Mouse (Mus musculus): Measurements from ENCODE around the gene Bag5. TPM values are rescaled to one million over a fixed set of nuclear protein-coding genes. Genes with fewer than 3 reads are reported as not detected.

Bag5 gene
- polyA plus RNA-seq, 2 experiments, result 9.8 to 15.2 TPM

DNA sequence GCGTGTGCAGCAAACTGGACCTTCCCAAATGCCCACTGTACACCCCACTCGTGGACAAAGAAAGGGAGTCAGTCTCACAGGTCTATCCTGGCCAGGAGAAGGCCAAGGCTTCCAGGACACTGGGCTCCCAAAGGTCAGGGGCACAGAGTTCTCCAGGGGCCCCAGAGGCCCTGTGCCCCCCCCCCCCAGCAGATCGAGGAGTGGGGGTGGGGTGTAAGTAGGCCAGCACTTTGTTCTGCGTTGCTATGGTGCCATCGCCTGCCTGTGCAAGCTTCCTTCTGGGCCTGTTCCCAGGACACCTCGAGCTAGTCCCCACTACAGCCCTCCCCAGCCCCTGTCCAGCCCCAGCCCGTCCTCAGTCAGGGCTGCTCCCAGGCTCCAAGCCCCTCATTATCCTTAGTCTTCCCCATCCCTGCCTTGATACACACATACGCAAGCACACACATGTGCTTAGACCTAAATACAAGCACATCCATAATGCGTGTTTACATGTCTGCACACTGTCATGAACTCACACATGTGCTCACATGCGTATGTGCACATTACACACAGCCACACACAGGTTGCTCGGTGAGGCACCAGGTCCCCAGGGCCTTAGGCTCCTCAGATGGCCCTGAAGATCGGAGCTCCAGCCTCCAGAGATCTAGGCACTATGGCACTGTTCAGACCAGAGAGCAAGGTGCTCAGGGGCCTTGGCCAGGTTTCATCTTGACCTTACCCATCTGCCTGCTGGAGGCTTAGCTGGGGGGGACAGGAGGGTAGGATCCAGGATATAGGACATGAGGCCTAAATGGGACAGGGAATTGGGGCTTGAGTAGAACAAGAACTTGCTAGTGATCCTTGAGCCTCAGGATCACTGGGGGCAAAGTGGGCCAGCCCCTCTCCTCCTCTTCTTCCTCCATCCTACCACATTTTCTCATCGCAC is 17.9 kb downstream of the Bag5 start:
- no peak overlapping the region for H3K27ac ChIP-seq
- 59% methylated on average over 13 of the region's 13 CpGs for WGBS (ENCODE audit: insufficient replicate concordance)
- no peaks in the 10 kb centered on the region for H3K9me3 ChIP-seq (ENCODE audit: control insufficient read depth, low read length)
- no peak overlapping the region for H3K9ac ChIP-seq (replicated peaks)
- H3K36me3 ChIP-seq (replicated peaks; ENCODE audit: control insufficient read depth, insufficient read depth, low read depth), result no peaks in the 10 kb centered on the region
- no peak overlapping the region for H3K4me3 ChIP-seq (ENCODE audit: insufficient read depth in 1 of 2, low read depth in 2 of 2, low read length in 2 of 2)
- ATAC-seq (ENCODE audit: insufficient read depth) (no peak), DNase-seq (ENCODE audit: low read depth in 3 of 3, low spot score in 3 of 3) (no peak)
- no peak overlapping the region for H3K4me2 ChIP-seq (ENCODE audit: low read depth)
- no peaks in the 10 kb centered on the region for H3K27me3 ChIP-seq (ENCODE audit: control insufficient read depth, insufficient read depth, low read length)
- peaks cover 2 to 14% of the 10 kb centered on the region in 2 experiments for H3K4me1 ChIP-seq (replicated peaks; ENCODE audit: control insufficient read depth in 2 of 2, insufficient read depth in 2 of 2, low read length in 1 of 2)
- no peak for TF ChIP-seq EP300 (IDR thresholded peaks at IDR 0.05; ENCODE audit: low read depth)
- no peak for TF ChIP-seq CTCF (IDR thresholded peaks at IDR 0.05; ENCODE audit: low read depth)

DNA sequence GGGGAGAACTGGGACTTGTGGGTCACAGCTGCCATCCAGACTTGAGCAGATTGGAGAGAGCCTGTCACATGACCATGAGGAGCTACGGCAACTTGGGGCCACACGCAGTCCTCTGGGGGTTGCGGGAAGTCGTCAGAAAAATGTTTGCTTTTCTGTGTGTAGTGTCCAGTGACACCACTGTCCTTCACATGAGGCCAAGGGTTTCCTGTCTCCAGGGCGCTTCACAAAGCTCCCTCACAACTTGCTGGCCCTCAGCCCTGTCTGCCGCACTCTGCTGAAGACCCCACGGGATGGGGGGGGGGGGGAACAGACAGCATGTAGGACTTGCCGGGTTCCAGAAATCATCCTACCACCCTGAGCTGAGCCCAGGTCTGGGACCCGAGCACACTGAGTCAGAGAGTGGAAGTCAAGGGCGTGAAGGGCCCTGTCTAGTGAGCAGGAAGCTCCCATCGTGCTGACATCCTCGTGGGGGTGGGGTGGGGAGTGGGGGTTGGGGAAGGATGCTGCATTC is 18.7 kb downstream of the Bag5 start:
- H3K9ac ChIP-seq (replicated peaks), result no peak overlapping the region

DNA sequence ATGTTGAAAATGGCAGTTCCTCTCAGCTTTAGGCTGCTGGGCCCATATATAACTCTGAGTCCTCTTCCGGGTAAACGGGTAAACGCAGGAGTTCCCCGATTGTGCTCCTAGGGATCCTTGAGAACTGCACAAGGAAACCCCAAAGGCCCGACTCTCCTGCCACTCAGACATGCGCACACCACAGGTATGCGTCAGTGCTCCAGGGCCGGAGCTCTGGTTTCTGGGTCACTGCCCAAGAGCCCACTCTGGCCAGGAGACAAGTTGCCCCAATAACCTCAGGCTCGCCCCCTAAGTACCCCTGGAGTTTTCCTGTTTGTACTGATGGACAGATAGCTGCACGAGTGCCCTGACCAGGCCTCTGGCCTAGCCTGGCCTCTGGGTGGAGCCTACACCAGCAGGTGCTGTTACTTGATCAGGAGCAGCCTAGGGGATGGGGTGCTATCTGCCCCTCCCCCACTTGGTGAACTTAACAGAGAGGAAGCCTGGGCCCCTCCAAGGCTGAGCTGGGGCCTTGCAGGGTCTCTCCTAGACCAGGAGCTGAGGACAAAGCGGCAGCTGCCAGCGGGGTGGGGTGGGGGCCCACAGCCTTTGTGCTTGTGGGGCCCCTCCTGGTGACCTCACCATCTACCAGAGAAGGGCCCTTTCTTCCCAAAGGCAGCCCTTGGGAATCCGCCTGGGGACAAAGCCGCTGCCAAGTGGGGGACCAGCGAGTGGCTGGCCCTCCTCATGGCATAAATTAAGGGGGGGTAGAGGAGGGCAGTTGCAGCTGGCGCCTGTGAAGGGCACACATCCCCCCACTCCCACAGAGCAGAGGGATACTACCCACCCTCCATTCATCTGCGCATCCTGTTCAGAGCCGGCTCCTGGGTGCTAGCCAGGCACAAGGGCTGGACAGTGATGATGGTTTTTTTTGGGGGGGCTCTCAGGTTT is 19.5 kb downstream of the Bag5 start:
- TF ChIP-seq CTCF (IDR thresholded peaks at IDR 0.05; ENCODE audit: low read depth) (no peak), EP300 (IDR thresholded peaks at IDR 0.05; ENCODE audit: low read depth) (no peak)
- ATAC-seq (ENCODE audit: insufficient read depth), result no peak
- WGBS (ENCODE audit: insufficient replicate concordance), result 46% methylated on average over 18 of the region's 18 CpGs
- Histone ChIP-seq H3K27ac (no peak overlapping the region), H3K27me3 (ENCODE audit: control insufficient read depth, insufficient read depth, low read length) (no peaks in the 10 kb centered on the region), H3K4me2 (ENCODE audit: low read depth) (no peak overlapping the region), H3K9me3 (ENCODE audit: control insufficient read depth, low read length) (no peaks in the 10 kb centered on the region), H3K4me3 (ENCODE audit: insufficient read depth in 1 of 2, low read depth in 2 of 2, low read length in 2 of 2) (no peak overlapping the region), H3K36me3 (replicated peaks; ENCODE audit: control insufficient read depth, insufficient read depth, low read depth) (no peaks in the 10 kb centered on the region), H3K4me1 (replicated peaks; ENCODE audit: control insufficient read depth in 2 of 2, insufficient read depth in 2 of 2, low read length in 1 of 2) (peaks cover 2 to 14% of the 10 kb centered on the region in 2 experiments), H3K9ac (replicated peaks) (no peak overlapping the region)
- no peak for DNase-seq (ENCODE audit: low read depth in 3 of 3, low spot score in 3 of 3)

More for the DNA sequence above, 18.7 kb downstream of the Bag5 start:
- TF ChIP-seq CTCF (IDR thresholded peaks at IDR 0.05; ENCODE audit: low read depth), result no peak
- no peak for TF ChIP-seq EP300 (IDR thresholded peaks at IDR 0.05; ENCODE audit: low read depth)
- ATAC-seq (ENCODE audit: insufficient read depth), result 0 out of 2 replicates have a peak, but pooled peaks have one; percentile 12
- DNase-seq (ENCODE audit: low read depth in 3 of 3, low spot score in 3 of 3), result no peak
- H3K4me3 ChIP-seq (ENCODE audit: insufficient read depth in 1 of 2, low read depth in 2 of 2, low read length in 2 of 2), result no peak overlapping the region
- 16% methylated on average over 12 of the region's 12 CpGs for WGBS (ENCODE audit: insufficient replicate concordance)
- H3K36me3 ChIP-seq (replicated peaks; ENCODE audit: control insufficient read depth, insufficient read depth, low read depth), result no peaks in the 10 kb centered on the region
- peaks cover 2 to 14% of the 10 kb centered on the region in 2 experiments for H3K4me1 ChIP-seq (replicated peaks; ENCODE audit: control insufficient read depth in 2 of 2, insufficient read depth in 2 of 2, low read length in 1 of 2)
- no peaks in the 10 kb centered on the region for H3K9me3 ChIP-seq (ENCODE audit: control insufficient read depth, low read length)
- H3K27ac ChIP-seq, result no peak overlapping the region
- no peak overlapping the region for H3K4me2 ChIP-seq (ENCODE audit: low read depth)
- no peaks in the 10 kb centered on the region for H3K27me3 ChIP-seq (ENCODE audit: control insufficient read depth, insufficient read depth, low read length)

DNA sequence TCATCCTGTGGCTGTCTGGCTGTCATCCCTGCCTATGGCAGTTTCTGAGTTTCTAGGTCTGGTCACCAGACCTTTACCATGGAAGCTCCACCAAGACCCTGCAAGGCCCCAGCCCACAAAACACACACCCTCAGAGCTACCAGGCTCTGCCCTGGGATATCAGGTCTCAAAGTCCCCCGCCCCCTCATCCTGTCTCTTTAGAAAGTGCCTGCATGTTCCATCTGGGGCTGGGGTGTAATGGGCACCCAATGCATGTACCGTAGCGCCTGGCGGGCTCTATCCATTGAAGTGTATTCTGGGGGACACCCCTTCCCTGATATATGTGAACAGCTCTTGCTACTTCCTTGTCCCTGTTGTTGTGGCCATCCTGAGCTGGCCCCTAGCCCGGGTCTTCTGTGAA is 20.2 kb downstream of the Bag5 start:
- no peaks in the 10 kb centered on the region for H3K9me3 ChIP-seq (ENCODE audit: control insufficient read depth, low read length)
- H3K9ac ChIP-seq (replicated peaks), result no peak overlapping the region
- H3K27ac ChIP-seq, result no peak overlapping the region
- no peak overlapping the region for H3K4me3 ChIP-seq (ENCODE audit: insufficient read depth in 1 of 2, low read depth in 2 of 2, low read length in 2 of 2)
- H3K27me3 ChIP-seq (ENCODE audit: control insufficient read depth, insufficient read depth, low read length), result no peaks in the 10 kb centered on the region
- H3K4me2 ChIP-seq (ENCODE audit: low read depth), result no peak overlapping the region
- 59% methylated on average over 5 of the region's 5 CpGs for WGBS (ENCODE audit: insufficient replicate concordance)
- no peak for DNase-seq (ENCODE audit: low read depth in 3 of 3, low spot score in 3 of 3)
- H3K36me3 ChIP-seq (replicated peaks; ENCODE audit: control insufficient read depth, insufficient read depth, low read depth), result no peaks in the 10 kb centered on the region
- ATAC-seq (ENCODE audit: insufficient read depth), result no peak
- TF ChIP-seq CTCF (IDR thresholded peaks at IDR 0.05; ENCODE audit: low read depth) (no peak), EP300 (IDR thresholded peaks at IDR 0.05; ENCODE audit: low read depth) (no peak)
- peaks cover 2 to 14% of the 10 kb centered on the region in 2 experiments for H3K4me1 ChIP-seq (replicated peaks; ENCODE audit: control insufficient read depth in 2 of 2, insufficient read depth in 2 of 2, low read length in 1 of 2)

Data from liver, embryonic 14.5 days (tissue).